Mouse (Mus musculus): ENCODE results near the gene Nhsl2.

Gene Nhsl2

GRCm38 (mm10) chrX:101901806-101902490, 52.8 kb downstream of the Nhsl2 start:
- in situ Hi-C loops (cut with MboI, MseI), result no loop called here

GRCm38 (mm10) chrX:101902597-101902996, 53.4 kb downstream of the Nhsl2 start:
- in situ Hi-C loops (cut with MboI, MseI), result no loop called here

GRCm38 (mm10) chrX:101907301-101907700, 58.1 kb downstream of the Nhsl2 start:
- in situ Hi-C loops (cut with MboI, MseI), result no loop called here

GRCm38 (mm10) chrX:101929131-101929530, 79.9 kb downstream of the Nhsl2 start:
- in situ Hi-C loops (cut with MboI, MseI), result no loop called here

GRCm38 (mm10) chrX:101930301-101930700, 81.1 kb downstream of the Nhsl2 start:
- in situ Hi-C loops (cut with MboI, MseI), result no loop called here

GRCm38 (mm10) chrX:101931016-101931415, 81.8 kb downstream of the Nhsl2 start:
- in situ Hi-C loops (cut with MboI, MseI), result no loop called here

GRCm38 (mm10) chrX:101932244-101932643, 83.1 kb downstream of the Nhsl2 start:
- in situ Hi-C loops (cut with MboI, MseI), result no loop called here

GRCm38 (mm10) chrX:101933346-101933745, 84.2 kb downstream of the Nhsl2 start:
- in situ Hi-C loops (cut with MboI, MseI), result no loop called here

- in situ Hi-C loops (cut with MboI, MseI), result no loop called here
Measured at GRCm38 (mm10) chrX:101935291-101935840, 86.2 kb downstream of the Nhsl2 start.

GRCm38 (mm10) chrX:101939486-101939885, 90.3 kb downstream of the Nhsl2 start:
- in situ Hi-C loops (cut with MboI, MseI), result no loop called here

- in situ Hi-C loops (cut with MboI, MseI), result no loop called here
Measured at GRCm38 (mm10) chrX:101942461-101942896, 93.3 kb downstream of the Nhsl2 start.

GRCm38 (mm10) chrX:101943743-101944142, 94.6 kb downstream of the Nhsl2 start:
- in situ Hi-C loops (cut with MboI, MseI), result no loop called here

- in situ Hi-C loops (cut with MboI, MseI), result no loop called here
Measured at GRCm38 (mm10) chrX:101944761-101945330, 95.7 kb downstream of the Nhsl2 start.

- in situ Hi-C loops (cut with MboI, MseI), result no loop called here
Measured at GRCm38 (mm10) chrX:101952436-101952835, 103.3 kb downstream of the Nhsl2 start.

GRCm38 (mm10) chrX:101953256-101953655, 104.1 kb downstream of the Nhsl2 start:
- in situ Hi-C loops (cut with MboI, MseI), result no loop called here

- in situ Hi-C loops (cut with MboI, MseI), result no loop called here
Measured at GRCm38 (mm10) chrX:101953787-101954491, 104.8 kb downstream of the Nhsl2 start.

- in situ Hi-C loops (cut with MboI, MseI), result no loop called here
Measured at GRCm38 (mm10) chrX:101954492-101954851, 105.3 kb downstream of the Nhsl2 start.

GRCm38 (mm10) chrX:101961848-101962247, 112.7 kb downstream of the Nhsl2 start:
- in situ Hi-C loops (cut with MboI, MseI), result no loop called here

- in situ Hi-C loops (cut with MboI, MseI), result no loop called here
Measured at GRCm38 (mm10) chrX:101963711-101964110, 114.5 kb downstream of the Nhsl2 start.

GRCm38 (mm10) chrX:101973028-101973427, 123.8 kb downstream of the Nhsl2 start:
- in situ Hi-C loops (cut with MboI, MseI), result no loop called here

GRCm38 (mm10) chrX:101976931-101977330, 127.7 kb downstream of the Nhsl2 start:
- in situ Hi-C loops (cut with MboI, MseI), result no loop called here

- in situ Hi-C loops (cut with MboI, MseI), result no loop called here
Measured at GRCm38 (mm10) chrX:101978861-101979260, 129.7 kb downstream of the Nhsl2 start.

- in situ Hi-C loops (cut with MboI, MseI), result no loop called here
Measured at GRCm38 (mm10) chrX:101979267-101979666, 130.1 kb downstream of the Nhsl2 start.

Measured in T-helper 1 cell (primary cell).